Mouse (Mus musculus): ENCODE measurements around the gene Rapgef3. TPM values are rescaled to one million over a fixed set of nuclear protein-coding genes. Genes with fewer than 3 reads are reported as not detected.

The Rapgef3 gene
- 26.3 and 28.7 TPM in 2 replicates for polyA plus RNA-seq (2015; fragmentation: Nextera tagmentation; extraction: Ambion mirVana)

DNA sequence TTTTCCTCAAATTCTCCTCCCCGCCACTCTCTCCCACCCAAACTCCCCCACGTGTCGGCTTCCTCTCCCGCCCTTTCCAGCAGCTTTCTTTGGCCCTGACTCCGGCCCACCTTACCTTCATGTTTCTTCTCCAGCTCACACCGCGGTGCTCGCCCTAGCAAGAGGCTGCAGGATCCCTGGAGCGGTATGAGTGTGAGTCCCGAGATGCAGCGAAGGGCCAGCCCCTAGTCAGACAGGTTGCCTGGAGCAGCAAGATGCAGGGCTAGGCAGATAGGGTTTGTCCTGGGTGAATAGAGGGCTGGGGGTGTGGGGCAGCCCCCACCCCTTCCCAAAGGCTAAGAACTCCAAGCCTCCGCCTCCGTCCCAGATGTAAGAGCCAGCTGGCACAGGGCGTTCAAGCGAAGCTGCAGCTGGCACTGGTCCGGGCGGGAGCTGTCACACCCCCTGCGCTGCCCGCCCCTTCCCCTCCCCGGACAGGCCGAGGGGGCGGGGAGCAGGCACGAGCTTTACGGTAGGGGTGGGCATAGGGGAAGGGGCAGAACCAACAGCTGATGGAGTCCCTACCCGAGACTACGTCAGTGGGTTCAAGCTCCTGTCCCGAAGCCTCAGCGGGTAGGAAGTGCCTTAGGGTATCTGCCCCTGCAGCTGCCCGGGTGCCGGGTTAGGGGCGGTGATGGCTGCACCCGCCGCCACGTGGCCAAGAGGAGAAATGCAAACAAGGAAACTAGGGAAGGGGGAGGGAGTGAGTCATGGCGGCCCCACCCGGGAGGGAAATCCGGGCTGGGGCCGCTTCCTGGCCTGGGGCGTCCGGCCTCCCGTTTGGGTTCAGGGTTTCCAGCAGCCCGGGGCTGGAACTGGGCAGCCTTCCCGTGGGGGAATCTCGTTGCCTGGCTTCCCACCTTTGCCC is at the start of gene Rapgef3:
Gene Rapgef3, minus strand, starts transcription at position 693 of the 907 bp plus-strand sequence.
- H3K36me3 ChIP-seq (ENCODE audit: control insufficient read depth, insufficient read depth) = no peaks in the 10 kb centered on the region
- 1% methylated on average over 44 of the region's 44 CpGs for WGBS
- 0 out of 2 replicates have a peak, but pooled peaks cover 2% of the 10 kb centered on the region for H3K27me3 ChIP-seq (ENCODE audit: control insufficient read depth, insufficient read depth, low read length)
- peak within 1 kb of the TSS; percentile 99 for H3K4me2 ChIP-seq (ENCODE audit: low read depth, low read length)
- H3K4me1 ChIP-seq (ENCODE audit: control insufficient read depth, insufficient read depth, low read length) = peaks cover 22% of the 10 kb centered on the region
- ATAC-seq (replicated peaks; ENCODE audit: extremely low read depth, insufficient read depth, low FRiP score) = peak; percentile 84
- H3K9ac ChIP-seq (ENCODE audit: low read length) = peak within 1 kb of the TSS; percentile 84
- H3K27ac ChIP-seq (ENCODE audit: low read length) = peak within 1 kb of the TSS; percentile 89
- no peaks in the 10 kb centered on the region for H3K9me3 ChIP-seq (replicated peaks; ENCODE audit: control insufficient read depth, low read length)
- peak within 1 kb of the TSS; percentile 64 for H3K4me3 ChIP-seq (ENCODE audit: low read length)

DNA sequence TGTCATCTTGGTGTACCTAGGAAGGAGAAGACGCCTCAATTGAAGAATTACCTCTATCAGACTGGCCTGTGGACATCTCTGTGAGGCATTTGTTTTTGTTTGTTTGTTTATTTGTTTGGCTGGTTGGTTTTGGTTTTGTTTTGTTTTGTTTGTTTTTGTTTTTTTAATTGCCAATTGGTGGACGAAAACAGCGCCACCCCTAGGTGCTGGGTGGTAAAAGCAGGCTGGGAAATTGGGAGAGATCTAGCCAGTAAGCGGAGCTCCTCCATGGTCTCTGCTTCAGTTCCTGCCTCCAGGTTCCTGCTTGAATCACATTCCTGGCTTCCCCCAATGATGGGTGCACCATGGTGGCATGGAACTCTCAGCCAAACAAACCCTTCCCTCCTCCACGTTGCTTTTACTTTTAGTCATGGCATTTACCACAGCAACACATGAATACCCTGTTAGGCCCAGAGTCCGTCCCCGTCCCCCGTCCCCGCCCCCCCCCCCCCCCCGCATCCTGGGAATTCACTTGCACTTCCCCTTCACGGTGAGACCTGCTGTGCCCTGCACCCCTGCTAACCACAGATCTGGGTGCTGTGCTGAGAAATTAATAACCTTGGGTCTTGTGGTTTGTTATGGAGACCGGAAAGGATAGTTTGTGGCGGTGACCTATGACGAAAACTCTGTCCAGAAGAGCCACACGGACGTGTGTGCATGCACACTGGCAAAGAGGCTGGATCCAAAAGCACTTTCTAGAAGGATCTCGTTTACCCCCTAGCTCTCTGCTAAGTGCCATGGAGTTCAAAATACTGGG is 48.6 kb upstream of the Rapgef3 start:
- 85% methylated on average over 17 of the region's 17 CpGs for WGBS
- Histone ChIP-seq H3K27ac (ENCODE audit: low read length) (no peak overlapping the region), H3K9ac (ENCODE audit: low read length) (no peak overlapping the region), H3K4me2 (ENCODE audit: low read depth, low read length) (no peak overlapping the region), H3K36me3 (ENCODE audit: control insufficient read depth, insufficient read depth) (peaks cover 8% of the 10 kb centered on the region), H3K4me1 (ENCODE audit: control insufficient read depth, insufficient read depth, low read length) (peaks cover 50% of the 10 kb centered on the region), H3K9me3 (replicated peaks; ENCODE audit: control insufficient read depth, low read length) (no peaks in the 10 kb centered on the region), H3K4me3 (ENCODE audit: low read length) (no peak overlapping the region), H3K27me3 (ENCODE audit: control insufficient read depth, insufficient read depth, low read length) (no peaks in the 10 kb centered on the region)
- no peak for ATAC-seq (replicated peaks; ENCODE audit: extremely low read depth, insufficient read depth, low FRiP score)

DNA sequence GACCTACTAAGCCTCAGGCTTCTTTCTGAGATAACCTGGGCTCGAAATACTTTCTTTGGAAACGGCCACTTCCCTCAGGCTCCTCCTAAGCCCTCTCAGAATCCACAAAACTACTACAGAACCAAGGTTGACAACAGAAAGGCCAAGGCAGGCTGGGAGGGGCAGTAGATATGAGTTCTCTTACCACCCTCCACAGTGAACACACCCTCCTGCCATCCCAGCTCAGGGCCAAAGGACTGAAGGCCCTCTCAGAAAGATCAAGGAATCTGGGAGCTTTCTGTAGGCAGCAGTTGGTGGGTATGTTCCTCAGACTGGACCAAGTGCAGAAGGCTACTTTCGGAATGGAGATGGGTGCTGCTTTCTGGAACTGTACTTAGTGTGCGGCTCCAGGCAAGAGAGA is 47.5 kb upstream of the Rapgef3 start:
- no peak overlapping the region for H3K4me2 ChIP-seq (ENCODE audit: low read depth, low read length)
- 89% methylated on average over 4 of the region's 4 CpGs for WGBS
- H3K4me3 ChIP-seq (ENCODE audit: low read length) = no peak overlapping the region
- peaks cover 12% of the 10 kb centered on the region for H3K36me3 ChIP-seq (ENCODE audit: control insufficient read depth, insufficient read depth)
- no peaks in the 10 kb centered on the region for H3K9me3 ChIP-seq (replicated peaks; ENCODE audit: control insufficient read depth, low read length)
- H3K27ac ChIP-seq (ENCODE audit: low read length) = no peak overlapping the region
- H3K27me3 ChIP-seq (ENCODE audit: control insufficient read depth, insufficient read depth, low read length) = no peaks in the 10 kb centered on the region
- peaks cover 41% of the 10 kb centered on the region for H3K4me1 ChIP-seq (ENCODE audit: control insufficient read depth, insufficient read depth, low read length)
- no peak for ATAC-seq (replicated peaks; ENCODE audit: extremely low read depth, insufficient read depth, low FRiP score)
- no peak overlapping the region for H3K9ac ChIP-seq (ENCODE audit: low read length)

DNA sequence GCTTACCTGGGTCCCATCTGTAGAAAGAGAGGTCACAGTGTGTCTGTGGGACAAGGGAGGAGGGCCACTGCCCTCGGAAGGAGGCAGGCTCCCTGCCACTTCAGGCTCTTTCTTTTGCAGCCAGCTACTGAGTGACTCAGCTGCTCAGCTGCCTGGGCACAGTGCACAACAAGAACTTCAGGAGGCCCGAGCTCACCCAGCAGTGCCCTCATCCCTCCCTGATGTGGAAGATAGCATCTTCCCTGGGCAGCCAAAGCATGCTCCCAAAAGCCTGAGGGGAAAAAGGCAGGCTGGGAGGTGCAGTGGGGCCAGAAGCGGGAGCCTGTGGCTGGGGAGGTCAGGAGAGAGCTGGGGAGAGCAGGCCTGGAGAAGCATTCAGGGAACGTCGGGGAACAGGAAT is 46.9 kb upstream of the Rapgef3 start:
- 41% methylated on average over 5 of the region's 5 CpGs for WGBS
- Histone ChIP-seq H3K9ac (ENCODE audit: low read length) (no peak overlapping the region), H3K4me2 (ENCODE audit: low read depth, low read length) (no peak overlapping the region), H3K36me3 (ENCODE audit: control insufficient read depth, insufficient read depth) (peaks cover 14% of the 10 kb centered on the region), H3K4me3 (ENCODE audit: low read length) (no peak overlapping the region), H3K9me3 (replicated peaks; ENCODE audit: control insufficient read depth, low read length) (no peaks in the 10 kb centered on the region), H3K27me3 (ENCODE audit: control insufficient read depth, insufficient read depth, low read length) (no peaks in the 10 kb centered on the region), H3K27ac (ENCODE audit: low read length) (peak overlapping the region; percentile 8; the same call in 1 of the 2 replicates), H3K4me1 (ENCODE audit: control insufficient read depth, insufficient read depth, low read length) (peaks cover 39% of the 10 kb centered on the region)
- ATAC-seq (replicated peaks; ENCODE audit: extremely low read depth, insufficient read depth, low FRiP score) = no peak

DNA sequence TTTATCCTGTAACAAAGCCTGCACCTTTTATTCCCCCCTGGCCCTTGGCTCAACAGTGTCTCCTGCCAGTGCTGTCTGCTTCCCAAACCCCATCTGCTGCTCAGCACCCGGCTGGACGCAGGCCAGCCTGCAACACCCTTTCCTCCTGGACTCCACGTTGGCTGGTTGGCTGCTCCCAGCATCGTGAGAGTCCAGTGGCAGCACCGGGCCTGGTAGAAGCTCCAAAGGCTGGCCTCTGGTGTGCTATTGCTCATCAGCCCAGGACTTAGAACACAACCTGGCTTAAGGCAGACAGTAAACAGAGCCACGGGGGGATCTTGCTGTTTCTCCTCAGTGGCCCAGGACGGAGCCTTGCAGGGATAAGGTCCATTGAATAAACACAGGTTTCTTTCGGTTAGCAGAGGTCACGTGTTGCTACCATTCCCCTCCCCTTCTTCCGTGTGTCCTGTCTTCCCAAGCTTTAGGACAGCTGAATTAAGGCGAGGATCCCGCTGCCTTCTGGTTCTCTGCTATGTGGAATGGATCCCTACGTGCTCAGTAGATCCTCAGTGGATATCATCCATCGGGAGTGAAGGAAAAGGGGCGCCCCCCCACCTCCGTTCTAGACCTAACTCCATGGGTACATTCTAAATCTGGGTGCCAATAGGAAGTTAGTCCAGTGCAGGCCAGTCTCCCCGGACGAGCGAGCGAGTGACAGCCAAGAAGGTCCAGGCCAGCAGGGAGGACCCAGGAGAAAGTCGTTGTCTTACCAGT is 45.9 kb upstream of the Rapgef3 start:
- no peaks in the 10 kb centered on the region for H3K27me3 ChIP-seq (ENCODE audit: control insufficient read depth, insufficient read depth, low read length)
- no peak overlapping the region for H3K4me3 ChIP-seq (ENCODE audit: low read length)
- peaks cover 21% of the 10 kb centered on the region for H3K36me3 ChIP-seq (ENCODE audit: control insufficient read depth, insufficient read depth)
- H3K27ac ChIP-seq (ENCODE audit: low read length) = peak overlapping the region; percentile 81
- 54% methylated on average over 21 of the region's 21 CpGs for WGBS
- no peaks in the 10 kb centered on the region for H3K9me3 ChIP-seq (replicated peaks; ENCODE audit: control insufficient read depth, low read length)
- no peak for ATAC-seq (replicated peaks; ENCODE audit: extremely low read depth, insufficient read depth, low FRiP score)
- no peak overlapping the region for H3K9ac ChIP-seq (ENCODE audit: low read length)
- H3K4me2 ChIP-seq (ENCODE audit: low read depth, low read length) = no peak overlapping the region
- peaks cover 38% of the 10 kb centered on the region for H3K4me1 ChIP-seq (ENCODE audit: control insufficient read depth, insufficient read depth, low read length)

DNA sequence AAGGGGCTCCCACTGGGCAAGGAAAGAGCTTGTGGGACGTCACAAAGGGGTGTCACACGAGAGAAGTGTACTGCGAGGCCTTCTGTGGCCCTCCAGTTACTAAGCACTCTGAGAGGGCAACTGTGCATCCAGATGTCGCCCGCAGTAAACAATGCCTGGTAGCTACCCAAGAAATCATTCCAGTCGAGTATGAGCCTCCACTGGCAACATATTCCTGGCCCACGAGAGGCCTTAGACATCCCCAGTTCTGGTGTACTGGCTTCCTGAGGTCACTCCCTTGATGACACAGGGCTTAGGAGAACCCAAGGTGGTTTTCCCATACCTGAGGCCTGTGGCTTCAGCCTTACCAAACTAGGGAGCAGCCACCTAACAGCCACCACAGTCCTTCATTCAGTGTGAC is 45.1 kb upstream of the Rapgef3 start:
- Histone ChIP-seq H3K27ac (ENCODE audit: low read length) (peak overlapping the region; percentile 81), H3K9me3 (replicated peaks; ENCODE audit: control insufficient read depth, low read length) (no peaks in the 10 kb centered on the region), H3K4me1 (ENCODE audit: control insufficient read depth, insufficient read depth, low read length) (peaks cover 38% of the 10 kb centered on the region), H3K36me3 (ENCODE audit: control insufficient read depth, insufficient read depth) (peaks cover 21% of the 10 kb centered on the region), H3K4me2 (ENCODE audit: low read depth, low read length) (no peak overlapping the region), H3K4me3 (ENCODE audit: low read length) (no peak overlapping the region), H3K27me3 (ENCODE audit: control insufficient read depth, insufficient read depth, low read length) (no peaks in the 10 kb centered on the region), H3K9ac (ENCODE audit: low read length) (no peak overlapping the region; the same call in 1 of the 2 replicates)
- 74% methylated on average over 7 of the region's 7 CpGs for WGBS
- ATAC-seq (replicated peaks; ENCODE audit: extremely low read depth, insufficient read depth, low FRiP score) = no peak

DNA sequence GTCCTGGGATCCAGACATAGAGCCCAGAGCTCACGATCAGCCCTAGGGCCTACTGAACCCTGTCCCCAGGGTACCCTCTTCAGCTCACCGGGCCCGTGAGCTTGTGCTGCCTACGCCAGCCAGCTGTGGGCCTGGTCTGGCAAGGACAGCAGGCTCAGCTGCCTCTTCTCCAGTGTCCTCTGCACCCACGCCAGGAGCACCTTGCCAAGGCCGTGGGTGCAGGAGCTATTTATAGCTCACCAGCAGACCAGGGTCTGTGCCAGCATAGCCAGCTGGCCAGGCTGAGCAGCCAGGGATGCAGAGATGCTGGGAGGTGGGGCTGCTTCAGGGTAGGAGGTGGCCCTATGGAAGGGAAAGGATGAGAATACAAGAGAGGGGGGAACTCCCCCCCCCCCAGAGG is 44.4 kb upstream of the Rapgef3 start:
- WGBS = 32% methylated on average over 6 of the region's 6 CpGs
- H3K36me3 ChIP-seq (ENCODE audit: control insufficient read depth, insufficient read depth) = peaks cover 26% of the 10 kb centered on the region

DNA sequence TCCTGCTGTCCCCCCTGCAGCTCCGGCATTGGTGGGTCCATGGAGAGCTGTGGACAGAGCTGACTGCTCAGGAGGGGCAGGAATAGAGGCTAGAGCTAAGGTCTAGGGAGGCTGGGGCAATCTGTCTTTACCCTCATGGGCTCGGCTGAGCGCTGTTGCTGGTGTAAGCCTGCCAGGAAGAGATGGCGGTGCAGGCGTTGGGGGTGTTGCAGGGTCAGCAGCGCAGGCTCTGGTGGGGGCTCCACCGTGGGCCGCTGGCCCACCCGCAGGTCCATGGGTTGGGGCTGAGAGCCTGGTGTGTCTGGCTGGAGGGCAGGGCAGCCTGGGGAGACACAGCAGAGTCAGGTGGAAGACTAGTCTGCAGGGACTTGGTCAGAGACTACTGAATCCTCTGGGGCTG is 43.5 kb upstream of the Rapgef3 start:
- H3K27ac ChIP-seq (ENCODE audit: low read length) = no peak overlapping the region
- H3K4me3 ChIP-seq (ENCODE audit: low read length) = no peak overlapping the region
- peaks cover 38% of the 10 kb centered on the region for H3K4me1 ChIP-seq (ENCODE audit: control insufficient read depth, insufficient read depth, low read length)
- H3K9ac ChIP-seq (ENCODE audit: low read length) = no peak overlapping the region
- peaks cover 30% of the 10 kb centered on the region for H3K36me3 ChIP-seq (ENCODE audit: control insufficient read depth, insufficient read depth)
- no peaks in the 10 kb centered on the region for H3K27me3 ChIP-seq (ENCODE audit: control insufficient read depth, insufficient read depth, low read length)
- no peak for ATAC-seq (replicated peaks; ENCODE audit: extremely low read depth, insufficient read depth, low FRiP score)
- H3K9me3 ChIP-seq (replicated peaks; ENCODE audit: control insufficient read depth, low read length) = no peaks in the 10 kb centered on the region
- H3K4me2 ChIP-seq (ENCODE audit: low read depth, low read length) = no peak overlapping the region
- whole genome bisulfite sequencing = 88% methylated on average over 9 of the region's 9 CpGs

More for the DNA sequence above, 44.4 kb upstream of the Rapgef3 start:
- no peaks in the 10 kb centered on the region for H3K9me3 ChIP-seq (replicated peaks; ENCODE audit: control insufficient read depth, low read length)
- peak; percentile 68 for ATAC-seq (replicated peaks; ENCODE audit: extremely low read depth, insufficient read depth, low FRiP score)
- no peak overlapping the region for H3K4me3 ChIP-seq (ENCODE audit: low read length)
- peaks cover 38% of the 10 kb centered on the region for H3K4me1 ChIP-seq (ENCODE audit: control insufficient read depth, insufficient read depth, low read length)
- H3K4me2 ChIP-seq (ENCODE audit: low read depth, low read length) = no peak overlapping the region
- H3K9ac ChIP-seq (ENCODE audit: low read length) = peak overlapping the region; percentile 53
- no peaks in the 10 kb centered on the region for H3K27me3 ChIP-seq (ENCODE audit: control insufficient read depth, insufficient read depth, low read length)
- peak overlapping the region; percentile 81 for H3K27ac ChIP-seq (ENCODE audit: low read length)

Measured in heart, embryonic 16.5 days (tissue).